Mouse (Mus musculus): ENCODE data around the gene Pcgf1.
A peak's percentile ranks its signal among the peaks of the same experiment; 100 is the strongest.

DNA sequence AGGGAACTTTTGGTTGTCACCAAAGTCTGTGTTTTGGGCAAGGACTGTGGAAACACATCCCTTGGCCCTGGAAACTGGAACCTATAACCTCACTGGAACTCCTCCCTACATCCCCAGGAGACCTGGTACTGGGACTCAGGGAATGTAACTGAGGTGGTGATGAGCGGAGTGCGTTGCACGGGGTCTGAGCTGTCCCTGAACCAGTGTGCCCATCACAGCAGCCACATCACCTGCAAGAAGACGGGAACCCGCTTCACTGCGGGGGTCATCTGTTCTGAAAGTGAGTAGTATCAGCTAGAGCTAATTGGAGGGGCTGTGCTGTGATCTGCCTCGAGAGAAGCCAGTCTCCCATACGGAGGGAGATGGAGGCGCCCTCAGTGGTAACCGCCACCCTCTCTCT lies 28.3 kb upstream of the Pcgf1 start:
- TF ChIP-seq POLR2A (IDR thresholded peaks at IDR 0.05; ENCODE audit: insufficient read length, low read depth) (no peak), SRF (IDR thresholded peaks at IDR 0.05; ENCODE audit: control insufficient read depth, insufficient read length, low read depth) (no peak), REST (IDR thresholded peaks at IDR 0.05; ENCODE audit: insufficient read depth, insufficient read length) (no peak), POLR2AphosphoS2 (IDR thresholded peaks at IDR 0.05; ENCODE audit: insufficient read length, low read depth) (peak; percentile 59), TCF3 (IDR thresholded peaks at IDR 0.05; ENCODE audit: insufficient read length, low read depth) (no peak), MAX (IDR thresholded peaks at IDR 0.05; ENCODE audit: low read depth) (no peak), E2F4 (IDR thresholded peaks at IDR 0.05; ENCODE audit: insufficient read depth) (no peak), MYOG (IDR thresholded peaks at IDR 0.05; ENCODE audit: control insufficient read depth in 1 of 3, insufficient read depth in 1 of 3, insufficient read length in 2 of 3, low read depth in 2 of 3) (no peak), USF1 (IDR thresholded peaks at IDR 0.05; ENCODE audit: low read depth) (no peak), TCF12 (IDR thresholded peaks at IDR 0.05; ENCODE audit: insufficient read depth, poor library complexity, severe bottlenecking) (no peak), MYOD1 (IDR thresholded peaks at IDR 0.05; ENCODE audit: control insufficient read depth in 1 of 3, insufficient read length in 2 of 3, low read depth in 2 of 3) (no peak)
